Mouse (Mus musculus) C2C12 (cell line): ENCODE data around the gene Decr2. TPM values are rescaled to one million over a fixed set of nuclear protein-coding genes. Genes with fewer than 3 reads are reported as not detected.
A peak's percentile ranks its signal among the peaks of the same experiment; 100 is the strongest.

Experiments
- H3K27me3 ChIP-seq: one replicate; pipeline ENCODE4 v1.6.1; 2011; ENCODE audit not compliant: control insufficient read depth, insufficient read depth, insufficient read length
- H3K36me3 ChIP-seq: one replicate; pipeline ENCODE4 v1.6.1; 2011; ENCODE audit not compliant: control insufficient read depth, insufficient read depth
- H3K4me3 ChIP-seq: one replicate; pipeline ENCODE4 v1.5.1; 2011; ENCODE audit warnings: mild to moderate bottlenecking, control low read depth; ENCODE audit not compliant: poor library complexity, insufficient read depth, severe bottlenecking
- H3K79me2 ChIP-seq: one replicate; pipeline ENCODE4 v1.6.1; 2011; ENCODE audit not compliant: control insufficient read depth, insufficient read depth
- H3K79me3 ChIP-seq: one replicate; pipeline ENCODE4 v1.6.1; 2011; ENCODE audit warnings: low read depth, control low read depth
- H3ac ChIP-seq: one replicate; pipeline ENCODE3; 2011; ENCODE audit warnings: low read depth; ENCODE audit not compliant: control insufficient read depth, insufficient read length
- CEBPB ChIP-seq: IDR thresholded peaks from one replicate; pipeline ENCODE4 v1.6.1; 2011; ENCODE audit warnings: low read depth, mild to moderate bottlenecking, control low read depth, moderate library complexity
- CTCF ChIP-seq: IDR thresholded peaks from one replicate; pipeline ENCODE4 v1.5.1; 2011; ENCODE audit not compliant: control insufficient read depth, insufficient read depth, insufficient read length
- FOSL1 ChIP-seq: IDR thresholded peaks from one replicate; pipeline ENCODE4 v1.8.0; 2011; ENCODE audit warnings: mild to moderate bottlenecking, low read length; ENCODE audit not compliant: poor library complexity, insufficient read depth, severe bottlenecking
- MAX ChIP-seq: IDR thresholded peaks from one replicate; pipeline ENCODE4 v1.6.1; 2011; ENCODE audit warnings: mild to moderate bottlenecking, control low read depth
- MYOD1 ChIP-seq: IDR thresholded peaks from one replicate; pipeline ENCODE4 v1.6.1; 2011; ENCODE audit warnings: low read depth; ENCODE audit not compliant: control insufficient read depth, insufficient read length
- MYOG ChIP-seq: IDR thresholded peaks from one replicate; pipeline ENCODE4 v1.6.1; 2011; ENCODE audit not compliant: control insufficient read depth, insufficient read length; ENCODE audit errors: extremely low read depth
- USF1 ChIP-seq: IDR thresholded peaks from one replicate; pipeline ENCODE4 v1.6.1; 2011; ENCODE audit warnings: low read depth, mild to moderate bottlenecking, control low read depth, moderate library complexity
- polyA plus RNA-seq: library from polyadenylated mRNA; unstranded; fragments of >200 nt; fragmentation: generic; extraction: Trizol; gene quantifications from one replicate; pipeline ENCODE4 v1.2.1, GENCODE M21; 2012; ENCODE audit warnings: missing spikeins

The Decr2 gene
- polyA plus RNA-seq, 1 experiment = 3.9 TPM

- Histone ChIP-seq H3K4me3 (no peak overlapping the region), H3K27me3 (no peaks in the 10 kb centered on the region), H3K79me2 (no peaks in the 10 kb centered on the region), H3K79me3 (no peaks in the 10 kb centered on the region), H3K36me3 (peaks cover 18% of the 10 kb centered on the region), H3ac (no peak overlapping the region)
- no peak for TF ChIP-seq FOSL1
- TF ChIP-seq CTCF = no peak
- TF ChIP-seq MYOG = no peak
- no peak for TF ChIP-seq CEBPB
- TF ChIP-seq USF1 = no peak
- no peak for TF ChIP-seq MAX
- no peak for TF ChIP-seq MYOD1
Measured at GRCm38 (mm10) chr17:26131856-26132853, 42.0 kb upstream of the Decr2 start.

GRCm38 (mm10) chr17:26131062-26131732 lies 41.1 kb upstream of the Decr2 start:
- peaks cover 20% of the 10 kb centered on the region for H3K36me3 ChIP-seq
- no peak overlapping the region for H3K4me3 ChIP-seq
- TF ChIP-seq MAX (no peak), MYOD1 (no peak), MYOG (no peak), USF1 (no peak), FOSL1 (no peak), CTCF (no peak), CEBPB (no peak)

GRCm38 (mm10) chr17:26125226-26125625 lies 35.1 kb upstream of the Decr2 start:
- TF ChIP-seq MYOD1 = no peak
- no peak for TF ChIP-seq MYOG
- TF ChIP-seq MAX = no peak
- no peak for TF ChIP-seq CEBPB
- no peak for TF ChIP-seq FOSL1
- TF ChIP-seq CTCF = no peak
- TF ChIP-seq USF1 = no peak
- Histone ChIP-seq H3K79me2 (peaks cover 22% of the 10 kb centered on the region), H3K36me3 (peaks cover 26% of the 10 kb centered on the region), H3ac (no peak overlapping the region), H3K79me3 (peaks cover 20% of the 10 kb centered on the region), H3K27me3 (no peaks in the 10 kb centered on the region), H3K4me3 (no peak overlapping the region)

More at GRCm38 (mm10) chr17:26131062-26131732, 41.1 kb upstream of the Decr2 start:
- Histone ChIP-seq H3K79me3 (no peaks in the 10 kb centered on the region), H3K79me2 (no peaks in the 10 kb centered on the region), H3ac (no peak overlapping the region), H3K27me3 (no peaks in the 10 kb centered on the region)

- Histone ChIP-seq H3K79me2 (peaks cover 22% of the 10 kb centered on the region), H3K4me3 (peak overlapping the region; percentile 86), H3K27me3 (no peaks in the 10 kb centered on the region), H3K36me3 (peaks cover 20% of the 10 kb centered on the region), H3ac (peak overlapping the region; percentile 94), H3K79me3 (peaks cover 20% of the 10 kb centered on the region)
- TF ChIP-seq CEBPB = no peak
Measured at GRCm38 (mm10) chr17:26124560-26124959, 34.4 kb upstream of the Decr2 start.

GRCm38 (mm10) chr17:26123267-26123684 lies 33.1 kb upstream of the Decr2 start, which contains the start of gene Mrpl28:
Gene Mrpl28 (plus strand): TSS chr17:26123500.
- H3K4me3 ChIP-seq = peak within 1 kb of the TSS; percentile 86
- H3K27me3 ChIP-seq = peaks cover 6% of the 10 kb centered on the region
- peaks cover 20% of the 10 kb centered on the region for H3K79me3 ChIP-seq
- H3ac ChIP-seq = peak within 1 kb of the TSS; percentile 94
- H3K36me3 ChIP-seq = peaks cover 13% of the 10 kb centered on the region
- peaks cover 22% of the 10 kb centered on the region for H3K79me2 ChIP-seq
- TF ChIP-seq MYOG (no peak), CEBPB (no peak), FOSL1 (no peak), USF1 (no peak), MAX (no peak), MYOD1 (no peak), CTCF (no peak)
